Mouse (Mus musculus) hindbrain, postnatal 0 days (tissue): ENCODE measurements at regions not wholly inside any gene's neighbourhood (a gene's known extent, or its start where the extent isn't known, plus 50 kb on each side); places are given as distances from the start of the nearest gene placed in this dataset.

Experiments used
- ATAC-seq: fragments of 200-750 bp; cut with Nextera tagmentation; 2 replicates; pipeline ENCODE4 v1.8.0; 2017; ENCODE audit warnings: mild to moderate bottlenecking, moderate TSS enrichment, moderate library complexity
- DNase-seq: peaks from one replicate; pipeline ENCODE4 v3.0.0-alpha.2; 2015; ENCODE audit warnings: low spot score
- H3K27ac ChIP-seq: fragments of 300-500 bp; sonication (generic); 2 replicates; pipeline ENCODE4 v1.5.1; 2014; ENCODE audit warnings: mild to moderate bottlenecking
- H3K27me3 ChIP-seq: fragments of 300-500 bp; sonication (generic); 2 replicates; pipeline ENCODE4 v1.6.1; 2014; ENCODE audit warnings: low read length, mixed read lengths; ENCODE audit not compliant: insufficient read depth
- H3K36me3 ChIP-seq: fragments of 300-500 bp; sonication (generic); 2 replicates; pipeline ENCODE4 v1.6.1; 2014; ENCODE audit warnings: low read length, mixed read lengths; ENCODE audit not compliant: insufficient read depth
- H3K4me1 ChIP-seq: fragments of 300-500 bp; sonication (generic); 2 replicates; pipeline ENCODE4 v1.6.1; 2014; ENCODE audit warnings: antibody characterized with exemption, low read length, mixed read lengths; ENCODE audit not compliant: insufficient read depth
- H3K4me2 ChIP-seq: fragments of 300-500 bp; sonication (generic); 2 replicates; pipeline ENCODE4 v1.6.1; 2014; ENCODE audit warnings: low read depth, mild to moderate bottlenecking, low read length, moderate library complexity, mixed read lengths
- H3K4me3 ChIP-seq: fragments of 300-500 bp; sonication (generic); 2 replicates; pipeline ENCODE4 v1.5.1; 2014; ENCODE audit warnings: low read length
- H3K9ac ChIP-seq: fragments of 300-500 bp; sonication (generic); replicated peaks from 2 replicates; pipeline ENCODE4 v1.6.1; 2014; ENCODE audit warnings: mild to moderate bottlenecking, low read length, moderate library complexity, mixed read lengths
- H3K9me3 ChIP-seq: fragments of 300-500 bp; sonication (generic); 2 replicates; pipeline ENCODE4 v1.6.1; 2016; ENCODE audit warnings: low read length, mixed read lengths
- CTCF ChIP-seq: IDR thresholded peaks from 2 replicates; pipeline ENCODE4 v1.5.1; 2016; ENCODE audit warnings: antibody characterized with exemption, control low read depth, low read depth
- WGBS: fragments of 180-500 bp; shearing (Covaris S2); extraction: QIAGEN DNeasy Blood & Tissue Kit; methylation state at CpG from one replicate; pipeline ENCODE4 v1.1.7; 2014; 5-methylcytosine and 5-hydroxymethylcytosine counted together

DNA sequence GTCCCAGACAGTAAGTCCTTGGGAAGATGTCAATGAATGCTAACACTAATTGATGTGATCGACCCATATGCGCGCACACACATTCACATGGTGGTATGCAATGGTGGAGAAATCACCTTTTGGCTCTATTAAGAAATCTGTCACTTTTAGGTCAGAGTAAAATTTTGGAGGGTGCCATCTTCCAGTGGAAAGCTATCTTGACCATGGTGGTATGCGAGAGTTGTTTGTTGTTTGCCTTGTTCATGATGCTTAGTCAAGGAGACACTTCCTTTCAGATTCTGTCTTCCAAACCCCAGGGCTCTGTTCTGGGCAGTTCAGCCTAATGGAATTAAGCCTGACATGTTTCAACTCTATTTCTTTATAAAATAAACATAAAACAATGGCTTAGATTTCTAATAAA is 337.9 kb upstream of the Tmem161b start:
- ATAC-seq: no peak
- Histone ChIP-seq H3K4me3 (no peak overlapping the region), H3K27me3 (no peaks in the 10 kb centered on the region), H3K9me3 (no peaks in the 10 kb centered on the region), H3K4me1 (0 out of 2 replicates have a peak, but pooled peaks cover 3% of the 10 kb centered on the region), H3K9ac (no peak overlapping the region), H3K27ac (no peak overlapping the region), H3K36me3 (no peaks in the 10 kb centered on the region), H3K4me2 (no peak overlapping the region)
- WGBS: 73% methylated on average over 4 of the region's 4 CpGs
- no peak for TF ChIP-seq CTCF
- no peak for DNase-seq

- WGBS: 24% methylated on average over 13 of the region's 13 CpGs
- Histone ChIP-seq H3K4me1 (0 out of 2 replicates have a peak, but pooled peaks cover 3% of the 10 kb centered on the region), H3K9me3 (no peaks in the 10 kb centered on the region), H3K36me3 (no peaks in the 10 kb centered on the region), H3K9ac (no peak overlapping the region), H3K27me3 (no peaks in the 10 kb centered on the region), H3K4me3 (no peak overlapping the region), H3K4me2 (no peak overlapping the region), H3K27ac (no peak overlapping the region)
- no peak for TF ChIP-seq CTCF
- peak; percentile 28; the same call in 1 of the 2 replicates for ATAC-seq
- DNase-seq: peak; percentile 47
These were observed 337.1 kb upstream of the Tmem161b start for GRCm38 (mm10) chr13:83884766-83885543.

GRCm38 (mm10) chr13:83885729-83886128 is 336.4 kb upstream of the Tmem161b start:
- Histone ChIP-seq H3K4me2 (no peak overlapping the region), H3K27me3 (no peaks in the 10 kb centered on the region), H3K4me3 (no peak overlapping the region), H3K27ac (no peak overlapping the region), H3K4me1 (no peaks in the 10 kb centered on the region), H3K9me3 (no peaks in the 10 kb centered on the region), H3K9ac (no peak overlapping the region), H3K36me3 (no peaks in the 10 kb centered on the region)
- ATAC-seq: no peak
- no peak for TF ChIP-seq CTCF
- no peak for DNase-seq
- 51% methylated on average over 4 of the region's 4 CpGs for WGBS

DNA sequence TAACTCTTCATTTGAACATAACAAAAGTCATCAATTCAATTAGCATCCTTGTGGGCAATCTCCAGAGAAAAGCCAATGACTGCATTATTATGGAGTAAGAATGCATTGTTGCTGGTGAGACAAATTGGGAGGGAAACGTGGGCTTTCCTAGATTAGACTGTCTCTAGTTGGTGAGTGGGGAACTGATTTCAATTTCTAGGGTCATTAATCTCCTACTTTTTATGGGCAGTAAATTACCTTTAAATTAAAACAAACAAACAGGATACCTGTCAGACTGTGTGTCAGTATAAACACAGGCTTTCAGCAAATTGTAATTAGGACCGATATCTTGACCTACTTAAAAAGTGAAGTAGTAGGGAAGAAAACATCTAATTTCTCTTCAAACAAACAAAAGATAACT is 307.4 kb upstream of the Tmem161b start:
- Histone ChIP-seq H3K36me3 (no peaks in the 10 kb centered on the region), H3K27ac (no peak overlapping the region), H3K9ac (no peak overlapping the region), H3K9me3 (no peaks in the 10 kb centered on the region; the same call in 1 of the 2 replicates), H3K27me3 (no peaks in the 10 kb centered on the region), H3K4me3 (no peak overlapping the region), H3K4me2 (no peak overlapping the region), H3K4me1 (no peaks in the 10 kb centered on the region)
- WGBS: 62% methylated on average over 2 of the region's 2 CpGs
- no peak for TF ChIP-seq CTCF
- no peak for ATAC-seq
- DNase-seq: no peak

DNA sequence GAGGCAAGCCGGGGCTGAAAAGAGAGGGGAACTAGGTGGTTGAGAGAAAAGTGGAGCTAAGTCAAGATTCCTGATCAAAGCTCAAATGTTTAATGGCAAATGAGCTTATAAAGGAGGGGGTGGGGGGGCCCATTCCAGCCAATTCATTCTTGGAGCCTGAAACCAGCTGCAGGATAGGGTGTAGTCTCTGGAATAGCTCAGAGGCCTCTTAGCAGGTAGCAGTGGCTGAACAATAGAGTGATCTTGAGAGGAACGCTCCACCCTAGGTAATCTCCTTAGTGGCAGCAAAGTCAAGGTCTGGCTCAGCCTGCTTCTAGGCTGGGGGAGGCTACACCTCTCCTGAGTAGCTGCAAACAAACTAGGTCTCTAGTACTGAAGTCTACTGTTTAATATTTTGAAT is 289.3 kb upstream of the Tmem161b start:
- ATAC-seq: no peak
- Histone ChIP-seq H3K36me3 (no peaks in the 10 kb centered on the region), H3K9me3 (no peaks in the 10 kb centered on the region), H3K4me3 (no peak overlapping the region), H3K9ac (no peak overlapping the region), H3K4me1 (no peaks in the 10 kb centered on the region), H3K27me3 (no peaks in the 10 kb centered on the region), H3K27ac (no peak overlapping the region), H3K4me2 (no peak overlapping the region)
- no peak for TF ChIP-seq CTCF
- DNase-seq: no peak
- 80% methylated on average over 2 of the region's 2 CpGs for WGBS

DNA sequence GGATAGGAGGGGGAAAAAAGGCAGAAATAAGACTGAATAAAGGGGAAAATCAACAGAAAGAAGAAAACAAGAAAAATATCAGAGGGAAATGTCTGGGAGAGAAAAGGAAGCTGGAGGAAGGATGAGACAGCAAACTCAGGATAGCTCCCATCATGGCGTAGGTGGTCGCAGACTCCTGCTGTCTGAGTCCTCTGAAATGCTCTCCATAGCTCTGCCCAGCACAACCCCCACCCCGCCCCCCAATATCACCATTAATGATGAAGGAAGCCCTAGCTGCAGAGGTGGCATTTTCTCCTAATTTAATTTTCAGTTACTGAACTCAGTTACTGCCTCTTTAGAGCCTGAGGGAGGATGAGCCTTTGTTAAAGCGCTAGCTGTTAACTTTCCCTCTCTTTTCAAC is 275.6 kb upstream of the Tmem161b start:
- H3K9ac ChIP-seq: no peak overlapping the region
- no peak overlapping the region for H3K4me3 ChIP-seq
- no peaks in the 10 kb centered on the region for H3K9me3 ChIP-seq
- no peak overlapping the region for H3K27ac ChIP-seq
- H3K36me3 ChIP-seq: no peaks in the 10 kb centered on the region
- H3K4me2 ChIP-seq: no peak overlapping the region
- H3K27me3 ChIP-seq: no peaks in the 10 kb centered on the region
- ATAC-seq: no peak
- DNase-seq: no peak
- no peaks in the 10 kb centered on the region for H3K4me1 ChIP-seq
- TF ChIP-seq CTCF: no peak
- WGBS: 78% methylated on average over 4 of the region's 4 CpGs

GRCm38 (mm10) chr13:83951163-83951562 is 270.9 kb upstream of the Tmem161b start:
- TF ChIP-seq CTCF: no peak
- DNase-seq: no peak
- Histone ChIP-seq H3K4me3 (no peak overlapping the region), H3K36me3 (no peaks in the 10 kb centered on the region), H3K4me1 (no peaks in the 10 kb centered on the region), H3K9me3 (no peaks in the 10 kb centered on the region), H3K27ac (no peak overlapping the region), H3K9ac (no peak overlapping the region), H3K4me2 (no peak overlapping the region), H3K27me3 (no peaks in the 10 kb centered on the region)
- no peak for ATAC-seq
